Mouse (Mus musculus) pancreas, adult 10 weeks (tissue): Measurements from ENCODE around the gene Cbarp. TPM values are rescaled to one million over a fixed set of nuclear protein-coding genes. Genes with fewer than 3 reads are reported as not detected.

Source experiments
- polyA plus RNA-seq: library from polyadenylated mRNA; stranded (reverse); fragments of 350-450 nt; fragmentation: Illumina TruSeq; extraction: RNeasy Lipid Tissue Mini Kit (QIAGEN cat#74804); gene quantifications from one replicate; pipeline ENCODE4 v1.2.3, GENCODE M21; 2015; ENCODE audit warnings: low read depth, low replicate concordance; ENCODE audit not compliant: insufficient read depth

The Cbarp gene
- 5.9 TPM for polyA plus RNA-seq

GRCm38 (mm10) chr10:80140666-80141035 is at the start of gene Cbarp:
Gene Cbarp (minus strand): TSS chr10:80140835.

GRCm38 (mm10) chr10:80179068-80180051 is 38.7 kb upstream of the Cbarp start, which contains the start of gene Efna2:
Gene Efna2 (plus strand): TSS chr10:80179482.

GRCm38 (mm10) chr10:80172527-80173292 is 32.1 kb upstream of the Cbarp start, which contains the start of gene 1600002K03Rik:
Gene 1600002K03Rik (plus strand): TSS chr10:80172944.

GRCm38 (mm10) chr10:80165392-80166128 is 24.9 kb upstream of the Cbarp start, which contains the start of gene Cirbp:
Gene Cirbp (plus strand): TSS chr10:80165985.

GRCm38 (mm10) chr10:80147719-80148601 is 7.3 kb upstream of the Cbarp start, which contains the start of gene Midn:
Gene Midn (plus strand): TSS chr10:80148272.

GRCm38 (mm10) chr10:80138553-80139438 is 1.8 kb downstream of the Cbarp start, which contains the start of gene Atp5d:
Gene Atp5d (plus strand): TSS chr10:80138632.

GRCm38 (mm10) chr10:80115290-80115943 is 25.2 kb downstream of the Cbarp start, which contains the start of gene Stk11:
Gene Stk11 (plus strand): TSS chr10:80115803.

GRCm38 (mm10) chr10:80105460-80105859 is 35.2 kb downstream of the Cbarp start, which contains the start of gene Sbno2:
Gene Sbno2 (minus strand): TSS chr10:80105571.

Other genes starting within 250 kb of the Cbarp start
- 168 TPM for gene Cfd, start 250.0 kb downstream of the Cbarp start, polyA plus RNA-seq
- 4.0 TPM for gene Med16, start 231.9 kb downstream of the Cbarp start, polyA plus RNA-seq
- gene Gm26602, start 230.0 kb downstream of the Cbarp start, polyA plus RNA-seq = not detected
- not detected for gene Kiss1r, start 223.9 kb downstream of the Cbarp start, polyA plus RNA-seq
- 19.0 TPM for gene R3hdm4, start 219.6 kb downstream of the Cbarp start, polyA plus RNA-seq
- 1.0 TPM for gene Arid3a, start 213.8 kb downstream of the Cbarp start, polyA plus RNA-seq
- 6.9 TPM for gene Wdr18, start 180.7 kb downstream of the Cbarp start, polyA plus RNA-seq
- not detected for gene Grin3b, start 170.1 kb downstream of the Cbarp start, polyA plus RNA-seq
- 36.8 TPM for gene Tmem259, start 156.5 kb downstream of the Cbarp start, polyA plus RNA-seq
- 13.6 TPM for gene Cnn2, start 152.3 kb downstream of the Cbarp start, polyA plus RNA-seq
- gene Abca7, start 144.3 kb downstream of the Cbarp start, polyA plus RNA-seq = 6.0 TPM
- gene Arhgap45, start 124.2 kb downstream of the Cbarp start, polyA plus RNA-seq = 4.5 TPM
- 33.6 TPM for gene Polr2e, start 101.0 kb downstream of the Cbarp start, polyA plus RNA-seq
- gene Gpx4, start 93.7 kb downstream of the Cbarp start, polyA plus RNA-seq = 266 TPM
- gene Sbno2, start 35.3 kb downstream of the Cbarp start, polyA plus RNA-seq = 6.5 TPM
- 77.4 TPM for gene Stk11, start 25.0 kb downstream of the Cbarp start, polyA plus RNA-seq
- gene Atp5d, start 2.2 kb downstream of the Cbarp start, polyA plus RNA-seq = 84.2 TPM
- 10.8 TPM for gene Midn, start 7.4 kb upstream of the Cbarp start, polyA plus RNA-seq
- gene Cirbp, start 25.1 kb upstream of the Cbarp start, polyA plus RNA-seq = 33.4 TPM
- 7.2 TPM for gene 1600002K03Rik, start 32.1 kb upstream of the Cbarp start, polyA plus RNA-seq
- gene Efna2, start 38.6 kb upstream of the Cbarp start, polyA plus RNA-seq = 0.50 TPM
- 16.2 TPM for gene Mum1, start 85.6 kb upstream of the Cbarp start, polyA plus RNA-seq
- gene Ndufs7, start 108.3 kb upstream of the Cbarp start, polyA plus RNA-seq = 67.2 TPM
- gene Gamt, start 120.2 kb upstream of the Cbarp start, polyA plus RNA-seq = 101 TPM
- 25.5 TPM for gene Dazap1, start 120.7 kb upstream of the Cbarp start, polyA plus RNA-seq
- 1,054 TPM for gene Rps15, start 151.6 kb upstream of the Cbarp start, polyA plus RNA-seq
- 0.26 TPM for gene Apc2, start 155.1 kb upstream of the Cbarp start, polyA plus RNA-seq
- gene 2310011J03Rik, start 179.7 kb upstream of the Cbarp start, polyA plus RNA-seq = 7.9 TPM
- gene Pcsk4, start 188.7 kb upstream of the Cbarp start, polyA plus RNA-seq = 7.0 TPM
- 6.4 TPM for gene Reep6, start 189.1 kb upstream of the Cbarp start, polyA plus RNA-seq
- gene Adamtsl5, start 207.6 kb upstream of the Cbarp start, polyA plus RNA-seq = 5.9 TPM
- gene Plk5, start 215.6 kb upstream of the Cbarp start, polyA plus RNA-seq = 0.61 TPM
- gene Mex3d, start 246.8 kb upstream of the Cbarp start, polyA plus RNA-seq = 1.3 TPM